Mouse (Mus musculus) cerebellum, adult 2 months (tissue): Measurements from ENCODE around the gene Lamtor1.

ENCODE experiments used
- CTCF ChIP-seq: fragments of 200-500 bp; IDR thresholded peaks from 2 replicates; pipeline ENCODE4 v1.5.1; 2011; ENCODE audit warnings: low read depth, mild to moderate bottlenecking, control low read depth, low read length, moderate library complexity, borderline replicate concordance; ENCODE audit not compliant: insufficient read depth
- POLR2A ChIP-seq: fragments of 200-500 bp; IDR thresholded peaks from 2 replicates; pipeline ENCODE4 v1.6.1; 2011; ENCODE audit warnings: low read length, control low read depth, borderline replicate concordance; ENCODE audit not compliant: insufficient read depth

GRCm38 (mm10) chr7:101962829-101963228 lies 57.1 kb downstream of the Lamtor1 start:
- TF ChIP-seq CTCF = no peak
- no peak for TF ChIP-seq POLR2A
